Mouse (Mus musculus) v-Abl transformed pro-B cells (cell line): ENCODE results near the gene Fbxo41.

ENCODE experiments used
- in situ Hi-C, 2 experiments: fragments of 400-800 bp; cut with MboI; formaldehyde crosslinking; loops; one replicate each; pipeline ENCODE4 v1.15.1; 2025; ENCODE audit not compliant: unreplicated experiment in 2 of 2

Gene Fbxo41

DNA sequence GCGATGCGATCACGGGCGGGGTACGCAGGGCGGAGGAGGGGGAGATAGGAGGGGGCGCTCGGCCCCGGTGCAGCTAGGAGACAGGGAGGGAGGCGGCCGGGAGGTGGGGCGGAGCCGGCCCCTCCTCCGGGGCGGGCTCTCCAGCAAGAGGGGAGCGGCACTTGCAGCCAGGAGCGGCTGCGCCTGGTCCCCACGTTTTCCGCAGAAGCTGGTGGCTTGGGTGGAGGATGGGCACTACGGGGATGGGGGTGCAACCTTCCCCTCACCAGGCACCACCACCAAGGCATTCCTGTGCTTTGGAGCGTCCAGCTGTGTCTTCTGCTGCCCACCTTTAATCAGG is at the start of gene Fbxo41:
Gene Fbxo41 (minus strand): TSS at position 84 of the 340 bp plus-strand sequence.
- in situ Hi-C loops, result no loop called here

DNA sequence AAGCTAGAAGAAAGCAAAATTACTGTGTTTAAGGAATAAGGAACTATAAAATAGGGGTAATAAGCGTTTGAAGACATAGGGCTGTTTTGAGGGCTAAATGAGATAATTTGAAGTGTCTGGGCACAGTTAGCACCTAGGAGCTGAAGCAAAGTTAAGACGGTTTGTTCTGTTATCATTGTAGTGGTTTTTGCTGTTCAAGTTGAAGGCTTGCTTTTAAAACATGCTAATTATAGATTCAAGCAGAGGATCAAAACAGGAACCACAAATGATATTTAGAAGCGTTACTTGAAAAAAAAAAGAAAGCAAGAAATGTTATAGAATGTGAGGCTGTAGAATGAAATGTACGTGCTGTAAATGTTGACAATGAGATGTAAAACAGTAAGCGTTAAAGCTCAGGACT is 44.8 kb upstream of the Fbxo41 start:
- in situ Hi-C loops, result no loop called here

DNA sequence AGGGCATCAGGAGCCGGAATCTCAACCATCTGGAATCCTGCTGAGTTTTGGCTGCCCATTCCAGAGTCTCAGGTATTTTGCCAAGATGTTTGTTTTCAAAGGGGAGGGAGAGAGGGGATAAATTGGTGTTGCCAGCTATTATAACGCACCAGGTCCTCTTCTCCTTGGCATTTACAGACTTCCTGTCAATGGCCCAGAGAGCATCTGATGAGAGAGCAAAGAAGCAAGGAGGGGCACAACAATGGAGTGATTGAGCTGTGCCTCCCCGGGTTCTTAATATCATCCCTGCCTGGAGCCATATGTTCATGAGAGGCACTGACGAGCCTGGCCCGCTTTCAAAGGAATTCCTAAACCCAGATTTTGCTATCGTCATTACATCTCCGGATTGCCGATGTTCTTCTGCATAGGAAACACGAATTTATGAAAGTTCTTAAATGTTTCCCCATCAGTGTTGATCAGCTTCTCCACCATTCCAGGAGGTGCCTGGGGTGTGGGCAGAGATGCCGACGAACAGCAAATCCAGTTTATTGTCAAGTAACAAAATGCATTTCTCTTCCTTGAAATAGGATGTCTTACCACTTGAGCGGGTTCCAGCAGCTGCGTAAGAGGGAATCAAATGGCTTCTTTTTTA is 41.6 kb upstream of the Fbxo41 start:
- in situ Hi-C loops, result no loop called here

DNA sequence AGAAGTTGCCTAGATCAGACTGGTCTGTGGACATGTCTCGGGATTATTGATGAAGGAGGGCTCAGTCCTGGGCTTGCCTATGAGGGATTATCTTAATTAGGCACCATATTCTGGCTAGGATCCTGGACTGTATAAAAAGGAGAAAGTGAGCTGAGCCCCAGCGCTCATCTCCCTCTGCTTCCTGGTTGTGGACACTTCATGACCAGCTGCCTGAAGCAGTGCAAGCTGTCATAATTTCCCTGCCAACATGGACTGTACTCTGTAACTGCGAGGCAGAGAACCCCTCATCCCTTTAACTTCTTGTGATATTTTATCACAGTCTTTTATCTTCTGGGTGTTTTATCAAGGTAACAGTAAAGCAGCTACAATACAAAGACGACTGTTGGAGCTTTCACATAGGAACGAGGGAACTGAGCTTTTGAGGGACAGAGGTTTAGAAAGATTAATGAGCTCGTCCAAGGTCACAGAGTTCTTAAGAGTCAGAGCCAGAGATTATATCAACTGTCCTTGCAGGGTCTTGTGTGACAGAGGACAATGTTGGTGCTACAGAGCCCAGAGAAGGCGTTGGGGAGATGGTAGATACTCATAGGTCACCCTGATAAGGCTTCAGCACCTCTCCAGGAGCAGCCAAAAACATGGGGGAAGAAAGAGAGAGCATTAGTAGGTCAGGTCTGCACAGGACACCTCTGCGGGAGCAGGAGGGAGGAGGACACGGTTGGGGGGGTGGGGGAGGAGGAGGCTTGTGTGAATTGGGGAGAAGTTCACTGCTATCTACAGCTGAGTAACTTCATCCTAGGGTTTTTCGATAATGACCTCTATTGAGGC is 40.8 kb upstream of the Fbxo41 start:
- in situ Hi-C loops, result no loop called here

DNA sequence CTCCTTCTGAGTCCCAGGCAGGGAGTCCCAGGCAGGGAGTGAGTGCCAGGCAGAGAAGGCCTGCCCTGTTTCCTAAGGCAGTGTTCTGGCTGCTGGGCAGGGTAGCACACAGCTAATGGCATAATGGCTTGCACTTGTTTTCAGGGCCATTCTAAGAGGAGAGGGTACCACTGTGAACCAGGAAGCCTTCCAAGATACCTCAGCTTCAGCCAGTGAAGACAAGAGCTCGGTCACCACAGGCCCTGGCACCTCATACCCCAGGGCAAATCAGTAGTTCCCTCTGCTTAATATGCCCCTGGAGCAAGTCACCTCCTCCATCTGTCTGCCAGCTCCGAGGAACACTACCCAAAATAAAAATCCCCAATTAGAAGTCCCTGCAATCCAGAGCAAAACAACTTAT is 20.0 kb upstream of the Fbxo41 start:
- in situ Hi-C loops, result no loop called here

DNA sequence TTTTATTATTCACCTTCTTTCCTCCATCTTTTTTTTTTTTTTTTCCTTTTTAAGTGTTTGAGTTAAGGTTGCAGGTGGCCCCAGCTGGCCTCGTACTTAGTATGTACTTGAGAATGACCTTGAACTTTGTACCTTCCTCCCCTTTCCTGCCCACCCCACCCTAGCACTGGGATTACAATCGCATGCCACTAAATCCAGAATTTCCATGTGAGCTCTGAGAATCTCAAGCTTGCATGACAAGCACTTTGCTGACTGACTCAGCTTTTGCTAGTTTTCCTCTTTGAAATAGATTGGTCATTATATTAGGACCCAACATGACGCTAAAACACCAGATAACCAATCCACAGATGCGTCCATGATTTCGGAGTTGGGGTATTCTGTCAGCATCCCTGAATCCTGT is 19.2 kb upstream of the Fbxo41 start:
- in situ Hi-C loops, result no loop called here

DNA sequence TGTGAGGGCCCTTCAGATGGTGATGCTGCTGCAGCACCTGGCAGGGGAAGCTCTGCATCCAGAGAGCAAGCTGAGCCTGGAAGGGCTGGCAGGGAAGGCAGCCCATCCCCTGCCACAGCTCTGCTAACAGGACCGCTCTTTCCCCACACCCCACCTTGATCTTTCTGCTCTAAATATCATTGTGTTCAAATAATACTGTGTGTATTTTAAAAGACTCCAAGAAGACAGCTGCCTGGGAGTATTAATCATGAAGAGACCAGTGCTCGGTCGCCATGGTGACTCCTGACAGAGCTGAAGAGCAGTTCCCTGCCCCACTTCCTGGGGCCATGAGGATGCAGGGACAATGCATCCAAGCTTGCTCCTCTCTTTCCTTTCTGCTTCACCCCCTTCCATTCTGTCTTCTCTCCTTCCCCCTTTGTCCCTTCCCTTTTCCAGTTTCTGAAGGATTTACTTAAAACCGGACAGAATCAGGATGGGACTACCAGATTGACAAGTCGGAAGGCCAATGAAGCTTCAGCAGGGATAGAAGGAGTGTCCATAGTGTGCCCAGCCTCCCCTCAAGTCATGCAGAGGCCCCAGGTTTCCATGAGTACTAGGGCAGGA is 15.4 kb upstream of the Fbxo41 start:
- in situ Hi-C loops, result no loop called here

DNA sequence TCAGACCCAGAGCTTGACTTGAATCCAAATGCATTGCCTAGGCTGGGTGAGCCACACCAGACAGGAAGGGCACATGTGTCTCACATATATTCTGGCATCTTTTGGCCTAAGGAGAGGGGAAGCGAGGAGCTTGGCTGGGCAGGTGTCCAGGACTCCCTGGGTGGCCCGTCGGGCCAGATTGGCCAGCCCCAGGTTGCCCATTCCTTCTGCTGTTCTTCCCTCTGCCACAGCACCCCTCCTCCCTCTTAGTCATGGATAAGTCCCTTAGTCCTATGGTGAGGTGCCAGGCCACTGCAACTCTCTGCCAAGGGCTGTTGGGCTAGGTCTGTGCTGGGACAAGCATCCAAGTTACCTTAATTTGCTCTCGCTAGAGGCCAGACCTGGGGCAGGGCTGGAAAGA is 13.1 kb upstream of the Fbxo41 start:
- in situ Hi-C loops, result no loop called here

DNA sequence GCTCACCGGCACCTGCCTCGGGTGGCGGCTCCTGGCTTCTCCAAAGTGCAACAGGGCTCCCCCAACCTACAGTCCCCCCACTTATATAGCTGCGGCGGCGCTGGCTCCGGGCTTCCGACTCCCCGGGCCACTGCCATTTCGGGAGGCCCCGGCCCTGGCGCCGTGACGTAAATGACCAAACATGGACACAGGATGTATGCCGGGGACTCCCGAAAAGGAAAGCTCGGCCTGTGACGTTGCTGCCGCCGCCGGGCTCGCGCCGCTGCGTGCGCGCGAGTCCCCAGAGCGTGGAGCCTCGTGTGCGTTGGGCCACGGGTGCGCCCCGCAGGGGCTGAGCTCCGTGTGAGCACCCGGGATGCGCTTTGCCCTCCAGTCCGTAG is 10.7 kb upstream of the Fbxo41 start, which contains the start of gene Egr4:
Gene Egr4 (minus strand): TSS at position 59 of the 380 bp plus-strand sequence.
- in situ Hi-C loops, result no loop called here

DNA sequence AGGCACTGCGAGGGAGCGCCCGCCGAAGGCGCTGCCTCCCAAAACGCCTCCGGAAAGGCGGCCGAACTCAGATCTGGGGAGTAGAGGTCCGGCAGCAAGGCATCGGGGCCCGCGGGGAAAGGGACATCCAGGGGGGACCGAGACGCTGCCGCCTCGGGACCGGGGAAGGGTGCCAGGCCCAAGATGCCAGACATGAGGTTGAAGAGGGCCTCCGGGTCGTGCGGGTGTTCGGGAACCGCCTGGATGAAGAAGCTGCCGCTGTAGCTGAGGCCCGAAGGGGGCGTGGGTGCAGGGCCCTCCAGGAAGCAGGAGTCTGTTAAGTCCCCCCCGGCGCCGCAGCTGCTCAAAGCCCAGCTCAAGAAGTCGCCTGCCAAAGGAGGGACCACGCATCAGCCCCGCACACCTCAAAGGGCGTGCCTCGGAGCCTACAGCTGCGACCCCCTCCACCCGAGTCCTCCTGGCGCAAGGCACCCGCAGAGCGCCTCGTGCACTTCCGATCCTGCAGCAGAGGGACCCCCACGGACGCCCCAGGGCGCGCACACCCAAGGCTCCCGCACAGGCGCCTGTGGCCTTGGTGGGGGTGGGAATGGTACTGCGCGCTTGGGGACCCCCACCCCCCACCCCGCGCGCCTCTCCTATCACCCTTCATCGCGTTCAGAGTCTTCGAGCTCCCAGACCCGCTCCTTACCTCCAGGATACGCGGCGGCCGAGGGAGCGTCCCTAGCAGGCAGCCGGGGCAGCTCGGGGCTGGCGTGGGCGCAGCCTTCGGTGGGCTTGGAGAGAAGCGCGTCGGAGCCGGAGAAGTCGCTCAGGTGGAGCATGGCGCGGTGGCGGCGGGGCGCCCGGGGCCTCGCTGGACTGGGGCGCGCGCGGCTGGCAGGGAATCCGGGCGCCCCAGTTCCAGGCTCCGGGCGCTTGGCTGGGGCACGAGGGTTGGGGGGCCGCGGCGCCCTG is 10.1 kb upstream of the Fbxo41 start:
- in situ Hi-C loops, result no loop called here

DNA sequence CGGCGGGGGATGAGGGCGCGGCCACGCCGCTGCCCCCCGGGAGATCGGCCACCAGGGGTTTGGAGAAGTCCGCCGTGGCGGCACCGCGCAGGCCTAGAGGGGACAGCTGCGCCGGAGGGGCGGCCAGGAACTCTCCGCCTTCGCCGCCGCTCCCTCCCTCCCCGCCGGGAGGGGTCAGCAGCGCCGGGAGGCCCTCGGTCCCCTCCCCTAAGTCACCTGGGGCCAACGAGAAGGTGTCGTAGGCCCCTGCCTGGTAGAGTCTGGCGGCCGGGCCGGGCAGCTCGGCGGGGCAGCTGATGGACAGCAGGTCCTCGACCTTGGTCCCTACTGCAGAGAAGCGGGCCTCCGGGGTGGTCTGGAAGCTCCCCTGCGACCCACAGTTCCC is 9.3 kb upstream of the Fbxo41 start:
- in situ Hi-C loops, result no loop called here

DNA sequence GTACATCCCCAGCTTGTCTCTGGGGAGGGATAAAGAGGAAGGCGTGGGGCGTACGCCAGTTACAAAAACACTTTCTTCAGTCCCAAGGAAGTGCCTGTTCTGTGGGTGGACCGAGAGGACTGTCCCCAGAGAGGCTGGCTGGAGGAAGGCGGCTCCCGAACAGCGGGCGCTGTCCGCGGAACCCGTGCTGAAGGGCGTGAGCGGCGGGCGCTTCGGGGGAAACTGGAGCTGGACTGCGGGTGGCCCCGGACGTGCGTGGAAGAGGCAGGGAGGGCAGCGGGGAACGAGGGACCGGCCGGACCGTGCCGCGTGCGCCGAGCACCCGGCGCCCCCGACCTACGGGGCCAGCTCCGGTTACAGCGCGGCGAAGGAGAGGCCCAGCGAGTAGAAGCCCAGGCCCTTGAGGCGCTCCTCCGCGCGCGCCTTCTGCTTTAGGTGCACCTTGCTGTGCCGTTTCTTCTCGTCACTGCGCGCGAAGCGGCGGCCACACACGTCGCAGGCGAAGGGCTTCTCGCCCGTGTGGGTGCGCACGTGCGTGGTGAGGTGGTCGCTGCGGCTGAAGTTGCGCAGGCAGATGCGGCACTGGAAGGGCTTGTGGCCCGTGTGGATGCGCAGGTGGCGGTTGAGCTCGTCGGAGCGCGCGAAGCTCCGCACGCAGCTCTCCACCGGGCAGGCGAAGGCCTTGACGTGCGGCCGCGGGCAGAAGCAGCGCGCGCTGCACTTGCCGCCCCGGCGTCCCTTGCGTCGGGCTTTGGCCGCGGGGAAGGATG is 8.7 kb upstream of the Fbxo41 start:
- in situ Hi-C loops, result no loop called here

DNA sequence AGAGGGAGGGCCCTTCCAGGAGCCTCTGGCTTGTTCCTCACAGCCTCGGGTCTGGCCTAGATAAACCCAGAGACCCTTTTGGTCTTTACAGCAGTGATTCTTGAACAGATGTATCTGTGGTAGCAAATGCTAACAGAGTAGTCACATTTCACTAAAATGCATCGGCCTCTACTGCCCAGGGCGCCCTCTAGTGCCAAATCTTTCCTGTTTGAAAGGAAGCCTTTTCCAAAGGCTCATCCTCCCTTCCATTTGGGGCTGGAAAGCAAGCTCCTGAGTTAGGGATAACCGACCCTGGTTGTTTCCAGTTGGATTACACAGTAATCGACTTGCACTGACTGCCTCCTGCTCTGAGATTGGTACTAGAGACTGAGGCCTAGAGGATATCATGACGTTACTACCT is 7.7 kb upstream of the Fbxo41 start:
- in situ Hi-C loops, result no loop called here

DNA sequence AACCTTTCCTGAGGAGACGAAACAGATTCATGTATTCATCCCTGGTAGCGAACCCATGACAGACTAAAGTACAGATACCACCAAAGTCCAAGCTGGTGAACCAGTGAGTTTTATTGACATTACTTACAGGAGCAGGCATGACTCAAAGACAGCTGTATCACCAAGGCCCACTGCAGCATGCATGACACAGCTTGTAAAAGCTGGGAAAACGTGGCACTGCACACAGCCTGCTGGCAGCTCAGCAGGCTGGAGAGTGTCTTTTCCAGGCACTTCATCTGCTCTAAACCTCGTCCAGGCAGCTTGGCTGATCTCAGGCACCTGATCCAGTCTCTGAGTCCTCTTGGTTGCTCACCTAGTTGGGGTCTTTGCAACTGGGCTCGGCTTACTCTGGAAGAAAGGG is 5.8 kb upstream of the Fbxo41 start:
- in situ Hi-C loops, result no loop called here

DNA sequence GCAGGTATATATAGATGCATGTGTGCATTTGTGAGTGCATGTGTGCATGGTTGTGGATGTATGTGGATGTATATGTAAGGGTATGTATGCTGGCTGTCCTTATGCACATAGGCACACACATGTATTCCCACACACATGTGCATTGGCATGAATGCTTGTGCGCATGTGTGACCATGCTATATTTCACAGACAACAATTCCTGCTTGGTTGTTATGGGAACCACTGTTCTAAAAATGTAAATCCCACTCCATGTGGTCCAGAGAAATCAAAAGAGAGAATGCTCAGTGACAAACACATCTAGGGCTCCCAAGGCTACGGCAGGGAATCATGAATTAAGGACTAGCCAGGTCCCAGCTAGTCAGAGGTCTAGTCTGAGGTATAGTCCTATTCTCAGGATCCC is 2.1 kb upstream of the Fbxo41 start:
- in situ Hi-C loops, result no loop called here

DNA sequence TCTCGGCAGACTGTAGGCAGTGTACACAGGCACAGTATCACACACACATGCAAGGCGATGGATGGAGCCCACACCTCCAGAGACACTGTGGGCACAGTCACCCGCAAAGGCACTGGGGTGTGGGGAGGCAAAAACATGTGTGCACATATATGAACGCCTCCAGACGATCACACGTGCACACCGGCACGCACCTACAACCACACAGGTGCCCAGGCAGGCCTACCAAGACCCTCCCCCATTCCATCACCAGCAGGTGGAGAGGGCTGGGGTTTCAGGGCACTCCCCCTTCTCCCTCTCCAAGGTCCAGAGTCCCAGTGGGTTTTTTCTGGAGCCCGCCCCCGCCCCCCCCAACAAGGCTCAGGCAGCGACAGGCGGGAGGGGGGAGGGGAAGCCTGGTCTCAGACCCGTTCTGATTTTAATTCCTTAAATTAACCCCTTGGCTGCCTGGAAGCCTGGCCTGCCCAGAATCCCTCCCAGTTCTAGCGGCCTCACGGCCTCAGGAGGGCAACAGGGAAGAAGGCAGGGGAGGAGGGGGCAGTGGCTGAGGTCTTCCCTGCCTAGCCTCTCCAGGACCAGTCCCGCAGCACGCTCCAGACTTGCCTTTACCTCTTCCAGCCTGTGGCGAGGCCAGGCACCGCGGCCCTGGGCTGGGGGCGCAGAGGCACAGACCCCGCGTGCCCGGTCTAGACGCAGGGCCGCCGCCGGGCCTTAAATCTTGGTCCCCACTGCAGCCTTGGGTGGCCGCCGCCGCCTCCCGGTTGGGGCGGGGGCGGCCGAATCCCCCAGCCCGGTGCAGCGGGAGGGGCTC is 487 bp downstream of the Fbxo41 start:
- in situ Hi-C loops, result no loop called here

DNA sequence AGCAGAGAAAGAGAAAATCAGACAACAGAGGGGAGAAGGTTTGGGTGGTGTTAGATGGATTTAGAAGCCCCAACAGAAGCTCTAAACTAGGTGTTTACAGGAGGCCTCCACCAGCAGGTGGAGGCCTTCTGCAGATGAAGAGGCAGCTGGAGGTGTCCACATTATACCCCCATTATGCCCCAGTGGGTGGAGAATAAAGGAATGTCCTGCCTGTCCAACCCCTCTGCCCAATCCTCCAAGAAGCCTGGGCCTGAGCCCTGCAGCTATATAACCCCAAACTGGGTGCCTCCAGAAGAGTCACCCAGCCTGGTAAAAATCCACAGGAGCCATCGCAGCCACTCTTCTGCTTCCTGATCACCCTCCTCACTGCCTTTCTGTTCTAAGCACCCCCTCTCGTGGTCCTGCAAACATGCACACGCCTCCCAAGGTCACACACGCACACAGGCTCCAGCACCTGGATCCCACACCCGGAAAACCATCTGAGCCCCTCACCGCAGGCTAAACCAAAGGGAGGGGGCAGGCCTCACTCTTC is 1.2 kb downstream of the Fbxo41 start:
- in situ Hi-C loops, result no loop called here

DNA sequence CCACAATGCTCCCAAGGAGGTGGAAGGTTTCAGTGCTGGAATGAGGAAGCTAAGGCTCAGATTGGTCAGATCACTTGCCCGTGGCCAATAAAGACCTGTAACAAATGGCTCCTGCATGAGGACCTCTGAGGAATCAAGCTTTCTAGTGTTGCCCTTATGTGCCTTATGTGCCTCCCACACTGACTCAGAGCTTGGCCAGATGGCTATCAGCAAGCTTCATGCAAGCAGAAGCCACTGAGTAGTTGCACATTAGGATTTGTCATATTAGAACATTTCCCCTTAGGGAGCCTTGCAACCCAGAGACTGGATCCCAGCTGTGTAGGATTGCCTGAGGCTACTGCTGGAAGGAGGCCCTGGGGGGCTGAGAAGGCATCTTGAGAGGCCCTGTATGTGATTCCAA is 2.4 kb downstream of the Fbxo41 start:
- in situ Hi-C loops, result no loop called here

DNA sequence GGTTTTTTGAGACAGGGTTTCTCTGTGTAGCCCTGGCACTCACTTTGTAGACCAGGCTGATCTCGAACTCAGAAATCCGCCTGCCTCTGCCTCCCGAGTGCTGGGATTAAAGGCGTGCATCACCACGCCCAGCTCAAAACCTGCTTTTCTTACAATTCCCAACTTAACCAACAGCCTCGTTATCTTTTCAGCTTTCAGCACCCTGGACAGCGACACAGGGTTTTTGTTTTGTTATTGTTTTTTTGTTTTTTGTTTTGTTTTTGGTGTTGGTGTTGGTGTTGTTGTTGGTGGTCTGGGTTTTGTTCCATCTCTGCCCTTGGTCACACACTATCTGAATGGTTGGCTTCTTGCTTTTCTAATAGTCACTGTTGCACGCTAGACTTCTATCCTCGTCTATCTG is 4.6 kb downstream of the Fbxo41 start:
- in situ Hi-C loops, result no loop called here
